In genomic region chr9:108095949-108096712, GRCm38 (mm10) we compare ENCODE assay signal across 11 mouse cellular contexts. TPM values are rescaled to one million over a fixed set of nuclear protein-coding genes. Genes with fewer than 3 reads are reported as not detected.
A peak's percentile ranks its signal among the peaks of the same experiment; 100 is the strongest.
DNase-seq lines count a peak whose midpoint lies in the region; ATAC-seq lines count a peak whose summit lies in the region.
"Had no signal": no experiment of that assay in that cellular context is flagged by ENCODE, and none has a peak within 500 bp of the region (broad histone marks: within the 10 kb centered on the region; RNA-seq: fewer than 3 reads in every experiment).

No protein-coding gene starts in this region.

- WGBS in heart, embryonic 15.5 days: 59% methylated on average over 10 of the region's 10 CpGs
- WGBS in neural tube, embryonic 12.5 days: 56% methylated on average over 10 of the region's 10 CpGs
- 60% methylated on average over 10 of the region's 10 CpGs for WGBS in neural tube, embryonic 15.5 days
- 61% methylated on average over 10 of the region's 10 CpGs for WGBS in limb, embryonic 12.5 days
- 50% methylated on average over 10 of the region's 10 CpGs for WGBS in stomach, embryonic 16.5 days

- intact Hi-C loops in heart, postnatal 10 days (cut with DNase I): loop anchor here (1.0 to 5.0 kb wide), 3 partner anchors 41 to 188 kb away; no protein-coding TSS in a partner anchor

- H3K9ac ChIP-seq in heart, embryonic 15.5 days: peak overlapping the region; percentile 5; the same call in 1 of the 2 replicates
- H3K9ac ChIP-seq in neural tube, embryonic 12.5 days: no peak overlapping the region
- H3K9ac ChIP-seq in neural tube, embryonic 15.5 days (replicated peaks): no peak overlapping the region
- H3K9ac ChIP-seq in limb, embryonic 12.5 days (replicated peaks): no peak overlapping the region
- H3K9ac ChIP-seq in stomach, embryonic 16.5 days (ENCODE audit: low read length): 0 out of 2 replicates have a peak overlapping the region, but pooled peaks have one; percentile 54

- ATAC-seq in heart, embryonic 15.5 days (replicated peaks; ENCODE audit: insufficient number of reproducible peaks, insufficient read depth, low FRiP score, low read depth): no peak
- no peak for ATAC-seq in neural tube, embryonic 12.5 days (ENCODE audit: low FRiP score, low read depth)
- no peak for ATAC-seq in neural tube, embryonic 15.5 days (ENCODE audit: low FRiP score)
- ATAC-seq in limb, embryonic 12.5 days (ENCODE audit: insufficient number of reproducible peaks, insufficient read depth, low FRiP score, low TSS enrichment, low read depth): no peak
- no peak for ATAC-seq in stomach, embryonic 16.5 days (ENCODE audit: insufficient read depth, low FRiP score)

- no peak overlapping the region for H3K4me3 ChIP-seq in heart, embryonic 15.5 days
- H3K4me3 ChIP-seq in neural tube, embryonic 12.5 days: no peak overlapping the region
- H3K4me3 ChIP-seq in neural tube, embryonic 15.5 days (replicated peaks): no peak overlapping the region
- H3K4me3 ChIP-seq in limb, embryonic 12.5 days (replicated peaks): 0 out of 2 replicates have a peak overlapping the region, but pooled peaks have one; percentile 77
- no peak overlapping the region for H3K4me3 ChIP-seq in stomach, embryonic 16.5 days (replicated peaks; ENCODE audit: low read length)

- peaks cover 17% of the 10 kb centered on the region for H3K36me3 ChIP-seq in heart, embryonic 15.5 days
- H3K36me3 ChIP-seq in neural tube, embryonic 12.5 days: peaks cover 33% of the 10 kb centered on the region
- peaks cover 45% of the 10 kb centered on the region for H3K36me3 ChIP-seq in neural tube, embryonic 15.5 days
- peaks cover 18% of the 10 kb centered on the region for H3K36me3 ChIP-seq in limb, embryonic 12.5 days
- H3K36me3 ChIP-seq in stomach, embryonic 16.5 days (ENCODE audit: control insufficient read depth, insufficient read depth, low read length): no peaks in the 10 kb centered on the region

- no peaks in the 10 kb centered on the region for H3K27me3 ChIP-seq in heart, embryonic 15.5 days
- no peaks in the 10 kb centered on the region for H3K27me3 ChIP-seq in neural tube, embryonic 12.5 days (replicated peaks)
- no peaks in the 10 kb centered on the region for H3K27me3 ChIP-seq in neural tube, embryonic 15.5 days (replicated peaks)
- H3K27me3 ChIP-seq in limb, embryonic 12.5 days: no peaks in the 10 kb centered on the region
- no peaks in the 10 kb centered on the region for H3K27me3 ChIP-seq in stomach, embryonic 16.5 days (ENCODE audit: control insufficient read depth, insufficient read depth, low read length)
- H3K27me3 ChIP-seq: CH12.LX had no signal

- H3K4me1 ChIP-seq in heart, embryonic 15.5 days (replicated peaks): peaks cover 35% of the 10 kb centered on the region
- H3K4me1 ChIP-seq in neural tube, embryonic 12.5 days: peaks cover 17% of the 10 kb centered on the region
- H3K4me1 ChIP-seq in neural tube, embryonic 15.5 days: peaks cover 35% of the 10 kb centered on the region
- H3K4me1 ChIP-seq in limb, embryonic 12.5 days (replicated peaks): peaks cover 16% of the 10 kb centered on the region
- peaks cover 20% of the 10 kb centered on the region for H3K4me1 ChIP-seq in stomach, embryonic 16.5 days (ENCODE audit: control insufficient read depth, insufficient read depth, low read length)

- H3K4me2 ChIP-seq in heart, embryonic 15.5 days: 0 out of 2 replicates have a peak overlapping the region, but pooled peaks have one; percentile 98
- peak overlapping the region; percentile 87; the same call in 1 of the 2 replicates for H3K4me2 ChIP-seq in neural tube, embryonic 12.5 days (replicated peaks)
- H3K4me2 ChIP-seq in neural tube, embryonic 15.5 days: no peak overlapping the region
- H3K4me2 ChIP-seq in limb, embryonic 12.5 days: peak overlapping the region; percentile 83; the same call in 1 of the 2 replicates
- H3K4me2 ChIP-seq in stomach, embryonic 16.5 days (ENCODE audit: low read depth, low read length): peak overlapping the region; percentile 99; the same call in 1 of the 2 replicates

- peak overlapping the region; percentile 35; the same call in 1 of the 2 replicates for H3K27ac ChIP-seq in heart, embryonic 15.5 days
- H3K27ac ChIP-seq in neural tube, embryonic 12.5 days: no peak overlapping the region
- H3K27ac ChIP-seq in neural tube, embryonic 15.5 days (replicated peaks): no peak overlapping the region
- no peak overlapping the region for H3K27ac ChIP-seq in limb, embryonic 12.5 days
- peak overlapping the region; percentile 53 for H3K27ac ChIP-seq in stomach, embryonic 16.5 days (ENCODE audit: low read length)

- no peak for DNase-seq in heart, postnatal 10 days
- no peak for DNase-seq in ovary, adult 18-20 months (ENCODE audit: low spot score)
- no peak for DNase-seq in right cerebral cortex, postnatal 14 days

- no peaks in the 10 kb centered on the region for H3K9me3 ChIP-seq in heart, embryonic 15.5 days (replicated peaks)
- H3K9me3 ChIP-seq in neural tube, embryonic 12.5 days: no peaks in the 10 kb centered on the region
- H3K9me3 ChIP-seq in neural tube, embryonic 15.5 days (replicated peaks): no peaks in the 10 kb centered on the region
- H3K9me3 ChIP-seq in limb, embryonic 12.5 days: no peaks in the 10 kb centered on the region
- no peaks in the 10 kb centered on the region for H3K9me3 ChIP-seq in stomach, embryonic 16.5 days (replicated peaks; ENCODE audit: control insufficient read depth, low read length)

RNA-seq across cellular contexts. Expression of gene Apeh, which starts 1.7 kb away (rescaled TPM):
- polyA plus RNA-seq in heart, embryonic 15.5 days (2015; fragmentation: Nextera tagmentation; extraction: Ambion mirVana): 46.4 and 65.9 TPM in 2 replicates
- 10 to 100 TPM; 44.6 to 53.1 TPM for total RNA-seq in heart, postnatal 10 days (2021)
- 57.6 and 63.4 TPM in 2 replicates for polyA plus RNA-seq in neural tube, embryonic 12.5 days (2016; fragmentation: Nextera tagmentation; extraction: Ambion mirVana)
- 52.3 and 53.5 TPM in 2 replicates for polyA plus RNA-seq in neural tube, embryonic 15.5 days (2015; fragmentation: Nextera tagmentation; extraction: Ambion mirVana)
- polyA plus RNA-seq in limb, embryonic 12.5 days (2016; fragmentation: Nextera tagmentation; extraction: Ambion mirVana): 56.9 and 57.9 TPM in 2 replicates
- polyA plus RNA-seq in stomach, embryonic 16.5 days (2015; fragmentation: Nextera tagmentation; extraction: Ambion mirVana): 75.1 and 82.7 TPM in 2 replicates

RNA-seq across cellular contexts. Expression of gene Rnf123, which starts 13.0 kb away (rescaled TPM):
- polyA plus RNA-seq in heart, embryonic 15.5 days (2015; fragmentation: Nextera tagmentation; extraction: Ambion mirVana): 29.8 and 33.3 TPM in 2 replicates
- total RNA-seq in heart, postnatal 10 days (2021): 10 to 100 TPM; 62.5 to 83.1 TPM
- 43.5 and 43.8 TPM in 2 replicates for polyA plus RNA-seq in neural tube, embryonic 12.5 days (2016; fragmentation: Nextera tagmentation; extraction: Ambion mirVana)
- 44.3 and 51.6 TPM in 2 replicates for polyA plus RNA-seq in neural tube, embryonic 15.5 days (2015; fragmentation: Nextera tagmentation; extraction: Ambion mirVana)
- polyA plus RNA-seq in limb, embryonic 12.5 days (2016; fragmentation: Nextera tagmentation; extraction: Ambion mirVana): 30.5 and 38.0 TPM in 2 replicates
- 31.2 and 32.8 TPM in 2 replicates for polyA plus RNA-seq in stomach, embryonic 16.5 days (2015; fragmentation: Nextera tagmentation; extraction: Ambion mirVana)

RNA-seq across cellular contexts. Expression of gene Mst1, which starts 15.9 kb away (rescaled TPM):
- polyA plus RNA-seq in heart, embryonic 15.5 days (2015; fragmentation: Nextera tagmentation; extraction: Ambion mirVana): 0.81 TPM in 1 of 2 replicates, not detected in the other
- total RNA-seq in heart, postnatal 10 days (2021): not detected
- polyA plus RNA-seq in neural tube, embryonic 12.5 days (2016; fragmentation: Nextera tagmentation; extraction: Ambion mirVana): 0.44 and 0.46 TPM in 2 replicates
- polyA plus RNA-seq in neural tube, embryonic 15.5 days (2015; fragmentation: Nextera tagmentation; extraction: Ambion mirVana): 0.50 TPM in 1 of 2 replicates, not detected in the other
- 0.18 and 0.51 TPM in 2 replicates for polyA plus RNA-seq in limb, embryonic 12.5 days (2016; fragmentation: Nextera tagmentation; extraction: Ambion mirVana)
- polyA plus RNA-seq in stomach, embryonic 16.5 days (2015; fragmentation: Nextera tagmentation; extraction: Ambion mirVana): 7.8 and 8.7 TPM in 2 replicates
- total RNA-seq: left cerebral cortex, adult 2 months had no signal
- polyA plus RNA-seq: midbrain, embryonic 14.5 days had no signal

RNA-seq across cellular contexts. Expression of gene Amigo3, which starts 43.2 kb away (rescaled TPM):
- polyA plus RNA-seq in heart, embryonic 15.5 days (2015; fragmentation: Nextera tagmentation; extraction: Ambion mirVana): 1.5 and 2.3 TPM in 2 replicates
- 1 to 10 TPM; 1.9 to 2.2 TPM for total RNA-seq in heart, postnatal 10 days (2021)
- polyA plus RNA-seq in neural tube, embryonic 12.5 days (2016; fragmentation: Nextera tagmentation; extraction: Ambion mirVana): 3.6 and 3.9 TPM in 2 replicates
- 2.2 and 2.8 TPM in 2 replicates for polyA plus RNA-seq in neural tube, embryonic 15.5 days (2015; fragmentation: Nextera tagmentation; extraction: Ambion mirVana)
- 3.1 and 3.7 TPM in 2 replicates for polyA plus RNA-seq in limb, embryonic 12.5 days (2016; fragmentation: Nextera tagmentation; extraction: Ambion mirVana)
- 3.9 and 4.5 TPM in 2 replicates for polyA plus RNA-seq in stomach, embryonic 16.5 days (2015; fragmentation: Nextera tagmentation; extraction: Ambion mirVana)

RNA-seq across cellular contexts. Expression of gene Gmppb, which starts 47.1 kb away (rescaled TPM):
- 18.3 and 23.8 TPM in 2 replicates for polyA plus RNA-seq in heart, embryonic 15.5 days (2015; fragmentation: Nextera tagmentation; extraction: Ambion mirVana)
- 10 to 100 TPM; 10.7 to 14.7 TPM for total RNA-seq in heart, postnatal 10 days (2021)
- polyA plus RNA-seq in neural tube, embryonic 12.5 days (2016; fragmentation: Nextera tagmentation; extraction: Ambion mirVana): 18.3 and 23.5 TPM in 2 replicates
- polyA plus RNA-seq in neural tube, embryonic 15.5 days (2015; fragmentation: Nextera tagmentation; extraction: Ambion mirVana): 22.0 and 28.9 TPM in 2 replicates
- 22.5 and 25.5 TPM in 2 replicates for polyA plus RNA-seq in limb, embryonic 12.5 days (2016; fragmentation: Nextera tagmentation; extraction: Ambion mirVana)
- polyA plus RNA-seq in stomach, embryonic 16.5 days (2015; fragmentation: Nextera tagmentation; extraction: Ambion mirVana): 49.3 and 56.1 TPM in 2 replicates

Comparison
In these comparisons a context has a peak if more than half of its experiments do, and no peak if none do; other contexts are left out.
1. H3K27ac ChIP-seq: peak in heart, embryonic 15.5 days (single experiment) and stomach, embryonic 16.5 days (single experiment); none in neural tube, embryonic 12.5 days (single experiment), neural tube, embryonic 15.5 days (single experiment) and limb, embryonic 12.5 days (single experiment).
2. H3K9ac ChIP-seq: peak in heart, embryonic 15.5 days (single experiment) and stomach, embryonic 16.5 days (single experiment); none in neural tube, embryonic 12.5 days (single experiment), neural tube, embryonic 15.5 days (single experiment) and limb, embryonic 12.5 days (single experiment).